Mouse (Mus musculus) bone marrow, adult 2 months (tissue): ENCODE measurements around the gene Gart.

Experiments used
- CTCF ChIP-seq: fragments of 200-500 bp; IDR thresholded peaks from 2 replicates; pipeline ENCODE4 v1.5.1; 2011; ENCODE audit warnings: low read length, control low read depth; ENCODE audit not compliant: control insufficient read depth, insufficient read depth
- POLR2A ChIP-seq: fragments of 200-500 bp; IDR thresholded peaks from 2 replicates; pipeline ENCODE4 v1.6.1; 2011; ENCODE audit warnings: low read depth, mild to moderate bottlenecking, control low read depth, low read length, borderline replicate concordance; ENCODE audit not compliant: control insufficient read depth

GRCm38 (mm10) chr16:91644901-91645300, 1.9 kb downstream of the Gart start:
- TF ChIP-seq CTCF (no peak), POLR2A (no peak)
